Mouse (Mus musculus) megakaryocyte-erythroid progenitor cell, adult 5-6 weeks (primary cell): ENCODE measurements around the gene Fam69a. TPM values are rescaled to one million over a fixed set of nuclear protein-coding genes. Genes with fewer than 3 reads are reported as not detected.
A peak's percentile ranks its signal among the peaks of the same experiment; 100 is the strongest.

Source experiments
- ATAC-seq: replicated peaks from 2 replicates; pipeline ENCODE4 v1.8.0; 2016; ENCODE audit warnings: mild to moderate bottlenecking, inconsistent platforms; ENCODE audit not compliant: severe bottlenecking, poor library complexity, low FRiP score, low TSS enrichment
- total RNA-seq, 2 experiments: library from RNA; stranded (forward) in 1 of 2; stranded (reverse) in 1 of 2; fragments of 200-1000, 215-1000 nt in 1 of 2; fragments of >200 nt in 1 of 2; fragmentation: Nextera tagmentation in 1 of 2; gene quantifications; 2 replicates each; pipeline ENCODE4 v1.2.3; 2014 to 2017

Fam69a gene
- total RNA-seq (2014; fragmentation: Nextera tagmentation): 29.1 and 44.1 TPM in 2 replicates
- total RNA-seq (2017): 19.2 and 23.6 TPM in 2 replicates

- peak; percentile 60 for ATAC-seq
Measured at GRCm38 (mm10) chr5:107986967-107987834, at the start of gene Fam69a. Gene Fam69a, minus strand, starts transcription at chr5:107987085.

- ATAC-seq: no peak
Measured at GRCm38 (mm10) chr5:108035523-108035922, 48.6 kb upstream of the Fam69a start.

GRCm38 (mm10) chr5:108034194-108034593 lies 47.3 kb upstream of the Fam69a start:
- ATAC-seq: no peak

- no peak for ATAC-seq
Measured at GRCm38 (mm10) chr5:108031267-108031666, 44.4 kb upstream of the Fam69a start.

GRCm38 (mm10) chr5:108029968-108030367 lies 43.1 kb upstream of the Fam69a start:
- 0 out of 2 replicates have a peak, but pooled peaks have one; percentile 45 for ATAC-seq

GRCm38 (mm10) chr5:108028797-108029536 lies 42.1 kb upstream of the Fam69a start:
- ATAC-seq: peak; percentile 93

GRCm38 (mm10) chr5:108028230-108028629 lies 41.3 kb upstream of the Fam69a start:
- ATAC-seq: no peak

- no peak for ATAC-seq
Measured at GRCm38 (mm10) chr5:108021346-108021745, 34.5 kb upstream of the Fam69a start.

- 0 out of 2 replicates have a peak, but pooled peaks have one; percentile 28 for ATAC-seq
Measured at GRCm38 (mm10) chr5:108019367-108019766, 32.5 kb upstream of the Fam69a start.

GRCm38 (mm10) chr5:108017232-108017631 lies 30.3 kb upstream of the Fam69a start:
- ATAC-seq: no peak

- 0 out of 2 replicates have a peak, but pooled peaks have one; percentile 55 for ATAC-seq
Measured at GRCm38 (mm10) chr5:108015422-108015821, 28.5 kb upstream of the Fam69a start.

- no peak for ATAC-seq
Measured at GRCm38 (mm10) chr5:108014173-108014572, 27.3 kb upstream of the Fam69a start.

- no peak for ATAC-seq
Measured at GRCm38 (mm10) chr5:108009721-108010120, 22.8 kb upstream of the Fam69a start.

GRCm38 (mm10) chr5:108005134-108005533 lies 18.2 kb upstream of the Fam69a start:
- peak; percentile 71 for ATAC-seq

GRCm38 (mm10) chr5:108002734-108003133 lies 15.8 kb upstream of the Fam69a start:
- ATAC-seq: no peak

- ATAC-seq: peak; percentile 69
Measured at GRCm38 (mm10) chr5:108000776-108001548, 14.1 kb upstream of the Fam69a start.

GRCm38 (mm10) chr5:107997717-107998116 lies 10.8 kb upstream of the Fam69a start:
- no peak for ATAC-seq

- ATAC-seq: no peak
Measured at GRCm38 (mm10) chr5:107995936-107996335, 9.1 kb upstream of the Fam69a start.

- ATAC-seq: 0 out of 2 replicates have a peak, but pooled peaks have one; percentile 44
Measured at GRCm38 (mm10) chr5:107987835-107988251, 958 bp upstream of the Fam69a start.
